Mouse (Mus musculus): Measurements from ENCODE around the gene Pid1.

Gene Pid1

GRCm38 (mm10) chr1:84025746-84026145 is 338.2 kb downstream of the Pid1 start:
- DNase-seq = no peak

DNA sequence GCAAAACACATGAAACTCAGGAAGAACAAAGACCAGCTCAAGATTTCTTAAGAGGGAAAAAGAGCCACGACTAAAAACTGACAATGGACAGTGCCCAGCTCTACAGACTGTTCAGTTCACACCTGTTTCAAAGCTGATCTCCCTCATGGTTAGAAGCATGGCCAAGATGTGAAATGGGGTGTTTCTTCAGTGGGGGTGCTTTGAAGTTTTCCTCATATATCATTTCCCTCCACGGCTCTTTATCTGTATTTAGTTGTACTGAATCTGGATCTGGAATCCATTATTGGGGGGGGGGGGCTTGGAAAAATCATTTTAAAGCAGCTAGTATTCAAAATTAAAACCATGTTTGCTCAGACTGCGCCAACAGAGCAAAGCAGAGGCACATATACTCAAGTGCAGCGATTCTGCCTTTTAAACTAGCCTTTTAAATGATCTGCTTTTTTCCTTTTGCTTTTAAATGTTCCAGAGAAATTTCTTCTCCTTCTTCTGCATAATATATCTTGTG is 351.1 kb downstream of the Pid1 start:
- no peak for DNase-seq

- DNase-seq = no peak
Measured at GRCm38 (mm10) chr1:84002630-84003029, 361.4 kb downstream of the Pid1 start.
